In the genomic region with DNA sequence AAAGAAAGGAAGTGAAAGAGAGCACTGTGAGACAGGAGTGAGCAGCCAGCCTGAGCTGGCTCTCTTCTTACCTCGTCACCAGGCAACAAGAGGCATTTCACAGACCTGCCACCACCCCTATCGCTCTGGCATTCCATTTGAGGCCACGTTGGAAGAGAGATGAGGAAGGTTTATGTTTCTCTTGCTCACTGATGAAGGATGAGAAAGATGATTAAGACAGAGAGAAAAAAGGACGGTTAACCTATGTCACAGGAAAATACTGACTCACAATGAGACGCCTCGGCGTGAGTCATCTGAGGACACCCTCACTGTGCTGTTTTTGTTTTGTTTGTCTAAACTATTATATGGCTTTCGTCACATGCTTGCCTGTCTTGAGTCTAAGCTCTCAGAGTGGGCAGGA, we compare ENCODE assay signal across 28 mouse cellular contexts.
DNase-seq lines count a peak whose midpoint lies in the region; ATAC-seq and TF ChIP-seq lines count a peak whose summit lies in the region.
"Had no signal": no experiment of that assay in that cellular context is flagged by ENCODE, and none has a peak within 500 bp of the region (broad histone marks: within the 10 kb centered on the region; RNA-seq: fewer than 3 reads in every experiment).

No protein-coding gene starts in this region.

- ATAC-seq in activated CD4-positive, CD25-positive, alpha-beta regulatory T cell, adult 4 months: peak; percentile 69
- ATAC-seq: liver, postnatal 0 days; lung, postnatal 0 days; midbrain, embryonic 15.5 days; Patski had no signal

- WGBS in heart, adult 2 months: 43% methylated on average over 8 of the region's 8 CpGs

- DNase-seq in layer of hippocampus, adult 18-20 months (ENCODE audit: low spot score in 2 of 2): peak; percentile 6 to 30
- DNase-seq in layer of hippocampus, adult 8-10 months (ENCODE audit: low spot score in 2 of 2): no peak
- DNase-seq in right cerebral cortex, postnatal 10 days (ENCODE audit: low spot score in 2 of 2): peak; percentile 44 to 59
- no peak for DNase-seq in right cerebral cortex, postnatal 36 days (ENCODE audit: low spot score in 2 of 2)
- DNase-seq in heart, adult 2 months: no peak
- no peak for DNase-seq in embryo, embryonic 9.5 days (ENCODE audit: extremely low spot score)
- DNase-seq: adrenal gland, adult 2 months; B cell, adult 2 months; cerebellum, adult 18-20 months; cerebellum, postnatal 25 days; gastrocnemius, postnatal 25 days; heart, postnatal 36 days; kidney, adult 8-10 months; kidney, postnatal 10 days; layer of hippocampus, adult 9-11 months; liver, postnatal 0 days had no signal

- intact Hi-C loops in heart, adult 2 months (cut with DNase I): no loop called here

- no peak overlapping the region for H3K27ac ChIP-seq in heart, adult 2 months
- H3K27ac ChIP-seq: embryonic facial prominence, embryonic 13.5 days; forebrain, embryonic 12.5 days; heart, embryonic 15.5 days; hindbrain, embryonic 13.5 days; limb, embryonic 12.5 days; macrophage; midbrain, embryonic 15.5 days; neural tube, embryonic 12.5 days had no signal

- H3K27me3 ChIP-seq in heart, adult 2 months (ENCODE audit: control insufficient read depth, insufficient read depth, low read length): no peaks in the 10 kb centered on the region
- H3K27me3 ChIP-seq: embryonic facial prominence, embryonic 13.5 days; forebrain, embryonic 12.5 days; heart, embryonic 15.5 days; hindbrain, embryonic 13.5 days; limb, embryonic 12.5 days; midbrain, embryonic 15.5 days; neural tube, embryonic 12.5 days had no signal

- TF ChIP-seq CTCF in heart, adult 2 months (IDR thresholded peaks at IDR 0.05): no peak

- H3K9ac ChIP-seq in heart, adult 2 months (ENCODE audit: low read depth, low read length): no peak overlapping the region
- H3K9ac ChIP-seq: embryonic facial prominence, embryonic 13.5 days; forebrain, embryonic 12.5 days; heart, embryonic 15.5 days; hindbrain, embryonic 13.5 days; limb, embryonic 12.5 days; liver, postnatal 0 days; midbrain, embryonic 15.5 days; neural tube, embryonic 12.5 days had no signal

- H3K79me2 ChIP-seq in heart, adult 2 months (replicated peaks; ENCODE audit: control insufficient read depth, insufficient read depth, low read length): no peaks in the 10 kb centered on the region

- no peaks in the 10 kb centered on the region for H3K4me1 ChIP-seq in heart, adult 2 months (ENCODE audit: control insufficient read depth, insufficient read depth, low read length)
- H3K4me1 ChIP-seq: embryonic facial prominence, embryonic 13.5 days; heart, embryonic 15.5 days; hindbrain, embryonic 13.5 days; limb, embryonic 12.5 days; midbrain, embryonic 15.5 days; neural tube, embryonic 12.5 days had no signal

- no peak for TF ChIP-seq POLR2A in heart, adult 2 months (IDR thresholded peaks at IDR 0.05; ENCODE audit: insufficient read depth, low read depth, low read length)

- H3K36me3 ChIP-seq in heart, adult 2 months (ENCODE audit: control insufficient read depth, insufficient read depth, low read length): no peaks in the 10 kb centered on the region
- H3K36me3 ChIP-seq: embryonic facial prominence, embryonic 13.5 days; forebrain, embryonic 12.5 days; heart, embryonic 15.5 days; hindbrain, embryonic 13.5 days; limb, embryonic 12.5 days; midbrain, embryonic 15.5 days; neural tube, embryonic 12.5 days had no signal

- no peak overlapping the region for H3K4me3 ChIP-seq in heart, adult 2 months
- H3K4me3 ChIP-seq: embryonic facial prominence, embryonic 13.5 days; erythroblast, embryonic 14.5 days; forebrain, embryonic 12.5 days; heart, embryonic 15.5 days; hindbrain, embryonic 13.5 days; limb, embryonic 12.5 days; midbrain, embryonic 15.5 days; neural tube, embryonic 12.5 days had no signal

- no peak for TF ChIP-seq EP300 in heart, adult 2 months (IDR thresholded peaks at IDR 0.05; ENCODE audit: insufficient read depth, low read depth, low read length)

Comparison
In these comparisons a context has a peak if more than half of its experiments do, and no peak if none do; other contexts are left out.
1. DNase-seq: peak in layer of hippocampus, adult 18-20 months (2 of 2) and right cerebral cortex, postnatal 10 days (2 of 2); none in layer of hippocampus, adult 8-10 months (0 of 2), right cerebral cortex, postnatal 36 days (0 of 2), heart, adult 2 months (0 of 2) and embryo, embryonic 9.5 days (single experiment).